Mouse (Mus musculus) midbrain, embryonic 12.5 days (tissue): ENCODE results near the gene Psmb2. TPM values are rescaled to one million over a fixed set of nuclear protein-coding genes. Genes with fewer than 3 reads are reported as not detected.

Source experiments
- ATAC-seq: fragments of 200-750 bp; cut with Nextera tagmentation; 2 replicates; pipeline ENCODE4 v1.8.0; 2017; ENCODE audit warnings: low read depth, moderate TSS enrichment, moderate library complexity; ENCODE audit not compliant: low FRiP score
- H3K27ac ChIP-seq: fragments of 300-500 bp; sonication (generic); replicated peaks from 2 replicates; pipeline ENCODE4 v1.5.1; 2016; ENCODE audit warnings: mild to moderate bottlenecking
- H3K27me3 ChIP-seq: fragments of 300-500 bp; sonication (generic); 2 replicates; pipeline ENCODE4 v1.6.1; 2016; ENCODE audit warnings: mild to moderate bottlenecking
- H3K36me3 ChIP-seq: fragments of 300-500 bp; sonication (generic); 2 replicates; pipeline ENCODE4 v1.6.1; 2016
- H3K4me1 ChIP-seq: fragments of 300-500 bp; sonication (generic); 2 replicates; pipeline ENCODE4 v1.6.1; 2016
- H3K4me2 ChIP-seq: fragments of 300-500 bp; sonication (generic); replicated peaks from 2 replicates; pipeline ENCODE4 v1.6.1; 2016; ENCODE audit warnings: mild to moderate bottlenecking, moderate library complexity
- H3K4me3 ChIP-seq: fragments of 300-500 bp; sonication (generic); 2 replicates; pipeline ENCODE4 v1.5.1; 2016; ENCODE audit warnings: mild to moderate bottlenecking
- H3K9ac ChIP-seq: fragments of 300-500 bp; sonication (generic); replicated peaks from 2 replicates; pipeline ENCODE4 v1.6.1; 2016; ENCODE audit warnings: mild to moderate bottlenecking, moderate library complexity
- H3K9me3 ChIP-seq: fragments of 300-500 bp; sonication (generic); 2 replicates; pipeline ENCODE4 v1.6.1; 2016; ENCODE audit warnings: mild to moderate bottlenecking
- WGBS: fragments of 180-500 bp; shearing (Covaris S2); methylation state at CpG from one replicate; pipeline ENCODE4 v1.1.7; 2016; 5-methylcytosine and 5-hydroxymethylcytosine counted together
- polyA plus RNA-seq: library from polyadenylated mRNA; unstranded; fragments of >200 nt; fragmentation: Nextera tagmentation; extraction: Ambion mirVana; gene quantifications from 2 replicates; pipeline ENCODE4 v1.2.1, GENCODE M21; 2016

Gene Psmb2
- 435 and 444 TPM in 2 replicates for polyA plus RNA-seq

GRCm38 (mm10) chr4:126677054-126678003, at the start of gene Psmb2:
TSS of gene Psmb2 (plus strand) at chr4:126677630.
- peak; percentile 97 for ATAC-seq
- Histone ChIP-seq H3K27ac (peak within 1 kb of the TSS; percentile 75), H3K36me3 (no peaks in the 10 kb centered on the region; the same call in 1 of the 2 replicates), H3K4me2 (peak within 1 kb of the TSS; percentile 84), H3K4me3 (peak within 1 kb of the TSS; percentile 98), H3K9ac (peak within 1 kb of the TSS; percentile 98), H3K27me3 (no peaks in the 10 kb centered on the region), H3K4me1 (peaks cover 7% of the 10 kb centered on the region), H3K9me3 (no peaks in the 10 kb centered on the region)
- WGBS, result 3% methylated on average over 48 of the region's 48 CpGs

GRCm38 (mm10) chr4:126631922-126632321, 45.5 kb upstream of the Psmb2 start:
- 52% methylated on average over 2 of the region's 2 CpGs for WGBS
- ATAC-seq, result no peak
- H3K27ac ChIP-seq, result no peak overlapping the region
- H3K9me3 ChIP-seq, result no peaks in the 10 kb centered on the region
- H3K4me1 ChIP-seq, result peaks cover 11% of the 10 kb centered on the region
- H3K36me3 ChIP-seq, result no peaks in the 10 kb centered on the region
- H3K9ac ChIP-seq, result no peak overlapping the region
- peaks cover 69% of the 10 kb centered on the region for H3K27me3 ChIP-seq
- no peak overlapping the region for H3K4me2 ChIP-seq
- H3K4me3 ChIP-seq, result no peak overlapping the region

GRCm38 (mm10) chr4:126632668-126633067, 44.8 kb upstream of the Psmb2 start:
- Histone ChIP-seq H3K9me3 (no peaks in the 10 kb centered on the region), H3K4me3 (no peak overlapping the region), H3K9ac (no peak overlapping the region), H3K27me3 (peaks cover 68% of the 10 kb centered on the region), H3K36me3 (no peaks in the 10 kb centered on the region), H3K4me1 (peaks cover 3% of the 10 kb centered on the region), H3K4me2 (no peak overlapping the region), H3K27ac (no peak overlapping the region)
- ATAC-seq, result no peak
- 72% methylated on average over 3 of the region's 3 CpGs for WGBS

GRCm38 (mm10) chr4:126636330-126636729, 41.1 kb upstream of the Psmb2 start:
- ATAC-seq, result no peak
- WGBS, result 23% methylated on average over 11 of the region's 11 CpGs
- Histone ChIP-seq H3K4me3 (no peak overlapping the region), H3K36me3 (no peaks in the 10 kb centered on the region), H3K9ac (no peak overlapping the region), H3K9me3 (no peaks in the 10 kb centered on the region), H3K27ac (no peak overlapping the region), H3K4me1 (no peaks in the 10 kb centered on the region; the same call in 1 of the 2 replicates), H3K27me3 (peaks cover 56% of the 10 kb centered on the region), H3K4me2 (0 out of 2 replicates have a peak overlapping the region, but pooled peaks have one; percentile 1)

GRCm38 (mm10) chr4:126637446-126637845, 40.0 kb upstream of the Psmb2 start:
- WGBS, result 73% methylated on average over 4 of the region's 4 CpGs
- Histone ChIP-seq H3K9me3 (no peaks in the 10 kb centered on the region), H3K36me3 (no peaks in the 10 kb centered on the region), H3K27ac (no peak overlapping the region), H3K4me3 (no peak overlapping the region), H3K27me3 (peaks cover 67% of the 10 kb centered on the region), H3K9ac (no peak overlapping the region), H3K4me1 (no peaks in the 10 kb centered on the region; the same call in 1 of the 2 replicates), H3K4me2 (no peak overlapping the region)
- ATAC-seq, result no peak

- no peaks in the 10 kb centered on the region for H3K36me3 ChIP-seq
- H3K27me3 ChIP-seq, result peaks cover 68% of the 10 kb centered on the region
- no peak overlapping the region for H3K4me3 ChIP-seq
- H3K9me3 ChIP-seq, result no peaks in the 10 kb centered on the region
- no peaks in the 10 kb centered on the region; the same call in 1 of the 2 replicates for H3K4me1 ChIP-seq
- no peak overlapping the region for H3K27ac ChIP-seq
- ATAC-seq, result no peak
- no peak overlapping the region for H3K4me2 ChIP-seq
- WGBS, result 65% methylated on average over 7 of the region's 7 CpGs
- H3K9ac ChIP-seq, result no peak overlapping the region
Measured at GRCm38 (mm10) chr4:126639339-126639738, 38.1 kb upstream of the Psmb2 start.

- no peak overlapping the region for H3K4me2 ChIP-seq
- ATAC-seq, result no peak
- WGBS, result 46% methylated on average over 9 of the region's 9 CpGs
Measured at GRCm38 (mm10) chr4:126641901-126642300, 35.5 kb upstream of the Psmb2 start.

GRCm38 (mm10) chr4:126643815-126644214, 33.6 kb upstream of the Psmb2 start:
- Histone ChIP-seq H3K4me3 (no peak overlapping the region), H3K36me3 (no peaks in the 10 kb centered on the region), H3K27ac (no peak overlapping the region), H3K9me3 (no peaks in the 10 kb centered on the region), H3K4me1 (peaks cover 6% of the 10 kb centered on the region; the same call in 1 of the 2 replicates), H3K9ac (no peak overlapping the region), H3K4me2 (no peak overlapping the region), H3K27me3 (peaks cover 54% of the 10 kb centered on the region)
- no peak for ATAC-seq
- 77% methylated on average over 4 of the region's 4 CpGs for WGBS

More at GRCm38 (mm10) chr4:126641901-126642300, 35.5 kb upstream of the Psmb2 start:
- Histone ChIP-seq H3K36me3 (no peaks in the 10 kb centered on the region), H3K27me3 (peaks cover 49% of the 10 kb centered on the region), H3K27ac (no peak overlapping the region), H3K4me3 (no peak overlapping the region), H3K9me3 (no peaks in the 10 kb centered on the region), H3K4me1 (no peaks in the 10 kb centered on the region; the same call in 1 of the 2 replicates), H3K9ac (no peak overlapping the region)

GRCm38 (mm10) chr4:126644333-126644963, 33.0 kb upstream of the Psmb2 start:
- Histone ChIP-seq H3K4me3 (no peak overlapping the region), H3K9me3 (no peaks in the 10 kb centered on the region), H3K4me2 (no peak overlapping the region), H3K9ac (no peak overlapping the region), H3K36me3 (no peaks in the 10 kb centered on the region), H3K27me3 (peaks cover 53% of the 10 kb centered on the region), H3K27ac (no peak overlapping the region), H3K4me1 (peaks cover 7% of the 10 kb centered on the region; the same call in 1 of the 2 replicates)
- WGBS, result 75% methylated on average over 10 of the region's 10 CpGs
- no peak for ATAC-seq

- no peaks in the 10 kb centered on the region for H3K9me3 ChIP-seq
- H3K27me3 ChIP-seq, result peaks cover 45% of the 10 kb centered on the region
- H3K36me3 ChIP-seq, result no peaks in the 10 kb centered on the region
- WGBS, result 28% methylated on average over 24 of the region's 24 CpGs
- peaks cover 7% of the 10 kb centered on the region; the same call in 1 of the 2 replicates for H3K4me1 ChIP-seq
- H3K27ac ChIP-seq, result peak overlapping the region; percentile 31; the same call in 1 of the 2 replicates
- no peak overlapping the region for H3K4me3 ChIP-seq
- ATAC-seq, result no peak
- 0 out of 2 replicates have a peak overlapping the region, but pooled peaks have one; percentile 2 for H3K4me2 ChIP-seq
- no peak overlapping the region for H3K9ac ChIP-seq
Measured at GRCm38 (mm10) chr4:126647996-126648910, 29.2 kb upstream of the Psmb2 start.

- Histone ChIP-seq H3K36me3 (no peaks in the 10 kb centered on the region), H3K4me3 (no peak overlapping the region), H3K9ac (no peak overlapping the region), H3K4me1 (peaks cover 7% of the 10 kb centered on the region; the same call in 1 of the 2 replicates), H3K4me2 (no peak overlapping the region), H3K27ac (no peak overlapping the region), H3K27me3 (peaks cover 39% of the 10 kb centered on the region), H3K9me3 (no peaks in the 10 kb centered on the region)
- ATAC-seq, result no peak
- 87% methylated on average over 5 of the region's 5 CpGs for WGBS
Measured at GRCm38 (mm10) chr4:126653148-126653547, 24.3 kb upstream of the Psmb2 start.
